Mouse (Mus musculus) CH12.LX (cell line): Measurements from ENCODE around the gene Rnf38. TPM values are rescaled to one million over a fixed set of nuclear protein-coding genes. Genes with fewer than 3 reads are reported as not detected.

Source experiments
- DNase-seq: peaks from one replicate; pipeline ENCODE4 v3.0.0-alpha.2; 2013; ENCODE audit errors: extremely low read depth
- H3K27ac ChIP-seq: 2 replicates; pipeline ENCODE4 v1.5.1; 2012; ENCODE audit warnings: low read depth, mild to moderate bottlenecking, control low read depth, moderate library complexity; ENCODE audit not compliant: insufficient read depth
- H3K27me3 ChIP-seq: replicated peaks from 2 replicates; pipeline ENCODE3; 2012; ENCODE audit warnings: inconsistent platforms
- H3K36me3 ChIP-seq, 2 experiments: replicated peaks in 1 of 2; 2 replicates each; pipeline versions ENCODE3 to v1.6.1; 2012; ENCODE audit warnings: inconsistent platforms in 1 of 2, low read length in 1 of 2, mild to moderate bottlenecking in 1 of 2, mixed read lengths in 1 of 2, moderate library complexity in 1 of 2; ENCODE audit not compliant: control insufficient read depth in 1 of 2, insufficient read depth in 1 of 2
- H3K4me1 ChIP-seq, 2 experiments: 2 replicates each; pipeline ENCODE4 v1.6.1; 2012; ENCODE audit warnings: inconsistent platforms in 1 of 2, moderate library complexity in 1 of 2; ENCODE audit not compliant: insufficient read depth in 2 of 2, control insufficient read depth in 1 of 2
- H3K4me2 ChIP-seq: 2 replicates; pipeline ENCODE4 v1.6.1; 2012; ENCODE audit warnings: low read depth, mild to moderate bottlenecking, control low read depth; ENCODE audit not compliant: poor library complexity, insufficient read depth, severe bottlenecking
- H3K4me3 ChIP-seq, 3 experiments: fragments of 150-350 bp in 1 of 3; sonication (generic) in 1 of 3; replicated peaks in 1 of 3; 2 replicates each; pipeline versions ENCODE3 to v1.5.1; 2011 to 2012; ENCODE audit warnings: low read depth in 2 of 3, low read length in 2 of 3, mild to moderate bottlenecking in 2 of 3, moderate library complexity in 2 of 3, control low read depth in 1 of 3, improper control_type of control experiment in 1 of 3, inconsistent platforms in 1 of 3, mixed read lengths in 1 of 3; ENCODE audit not compliant: poor library complexity in 1 of 3
- H3K79me2 ChIP-seq: replicated peaks from 2 replicates; pipeline ENCODE4 v1.6.1; 2012; ENCODE audit warnings: mild to moderate bottlenecking, moderate library complexity; ENCODE audit not compliant: control insufficient read depth, poor library complexity, insufficient read depth, severe bottlenecking; ENCODE audit errors: extremely low read depth
- H3K9ac ChIP-seq: 2 replicates; pipeline ENCODE4 v1.6.1; 2012; ENCODE audit warnings: low read depth, mild to moderate bottlenecking, control low read depth, moderate library complexity; ENCODE audit not compliant: insufficient read depth
- H3K9me3 ChIP-seq: replicated peaks from 2 replicates; pipeline ENCODE3; 2012; ENCODE audit warnings: low read length, inconsistent platforms, mixed read lengths
- CHD1 ChIP-seq: IDR thresholded peaks from 2 replicates; pipeline ENCODE4 v1.6.1; 2012; ENCODE audit warnings: low read depth, low read length, improper control_type of control experiment, inconsistent platforms
- CHD2 ChIP-seq: IDR thresholded peaks from 2 replicates; pipeline ENCODE4 v1.6.1; 2011; ENCODE audit warnings: low read length, improper control_type of control experiment
- CTCF ChIP-seq, 2 experiments: IDR thresholded peaks in 1 of 2; conservative IDR thresholded peaks in 1 of 2; 2 replicates each; pipeline ENCODE4 v1.5.1; 2011 to 2012; ENCODE audit warnings: low read depth in 2 of 2, low read length in 2 of 2, improper control_type of control experiment in 1 of 2, inconsistent platforms in 1 of 2, mild to moderate bottlenecking in 1 of 2, moderate library complexity in 1 of 2
- ETS1 ChIP-seq: conservative IDR thresholded peaks from 2 replicates; pipeline ENCODE4 v1.6.1; 2012; ENCODE audit warnings: low read depth, mild to moderate bottlenecking, inconsistent platforms, low read length, improper control_type of control experiment, moderate library complexity
- GABPA ChIP-seq: IDR thresholded peaks from 2 replicates; pipeline ENCODE4 v1.6.1; 2012; ENCODE audit warnings: low read depth, low read length, improper control_type of control experiment, inconsistent platforms; ENCODE audit not compliant: insufficient replicate concordance
- IRF4 ChIP-seq: IDR thresholded peaks from 2 replicates; pipeline ENCODE4 v1.6.1; 2014; ENCODE audit warnings: low read depth, mild to moderate bottlenecking, inconsistent platforms, low read length, improper control_type of control experiment
- JUND ChIP-seq: conservative IDR thresholded peaks from 2 replicates; pipeline ENCODE4 v1.6.1; 2011; ENCODE audit warnings: low read depth, low read length, improper control_type of control experiment
- MAX ChIP-seq: IDR thresholded peaks from 2 replicates; pipeline ENCODE4 v1.6.1; 2011; ENCODE audit warnings: low read length, improper control_type of control experiment
- MAZ ChIP-seq: IDR thresholded peaks from 2 replicates; pipeline ENCODE4 v1.6.1; 2012; ENCODE audit warnings: low read depth, mild to moderate bottlenecking, inconsistent platforms, low read length, improper control_type of control experiment, moderate library complexity
- ZKSCAN1 ChIP-seq: IDR thresholded peaks from 2 replicates; pipeline ENCODE4 v1.6.1; 2012; ENCODE audit warnings: low read depth, inconsistent platforms, low read length, improper control_type of control experiment, borderline replicate concordance
- dilution Hi-C: fragments of 300-500 bp; cut with MboI; formaldehyde crosslinking; loops from 2 replicates; pipeline ENCODE4 v1.14.3; 2020; ENCODE audit warnings: low sequenced_read_pairs; ENCODE audit not compliant: extremely low pct_unique_long_range_greater_than_20kb, extremely low pct_ligation_motif_present
- in situ Hi-C: fragments of 300-500 bp; cut with MboI; formaldehyde crosslinking; loops from 3 replicates; pipeline ENCODE4 v1.14.3; 2019; ENCODE audit warnings: low sequenced_read_pairs, low pct_ligation_motif_present, low pct_unique_long_range_greater_than_20kb, mixed read lengths
- polyA plus RNA-seq: library from polyadenylated mRNA; unstranded; fragments of >175 nt; gene quantifications from 2 replicates; pipeline ENCODE4 v1.2.1, GENCODE M21; 2012; ENCODE audit warnings: low read depth; ENCODE audit not compliant: insufficient read length
- total RNA-seq, 2 experiments: library from RNA; depleted of rRNA; stranded (reverse); fragments of 300-350 nt in 1 of 2; fragments of >200 nt in 1 of 2; gene quantifications; 2 replicates each; pipeline ENCODE4 v1.2.3; 2012 to 2014

Gene Rnf38
- total and polyA plus RNA-seq, 3 experiments, result 5.4 to 13.2 (median 6.6) TPM

DNA sequence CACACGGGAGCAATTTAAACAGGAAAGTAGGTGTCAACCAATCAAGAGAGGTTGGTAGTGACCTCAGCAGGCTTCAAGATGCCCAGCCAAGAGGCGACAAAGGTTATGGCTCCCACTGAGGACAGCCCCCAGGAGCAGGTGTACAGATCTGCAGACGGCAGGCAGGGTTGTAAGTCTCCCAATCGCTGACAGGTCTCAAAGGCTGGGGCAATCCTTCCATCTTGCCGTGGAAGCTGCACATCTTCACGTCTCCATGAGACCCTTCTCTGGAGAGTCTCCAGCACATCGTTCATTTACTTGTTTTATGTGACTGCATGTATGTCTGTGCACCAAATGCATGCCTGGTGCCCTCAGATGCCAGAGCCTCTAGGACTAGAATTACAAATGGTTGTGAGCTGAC is 122.8 kb downstream of the Rnf38 start:
- no peak overlapping the region for H3K4me3 ChIP-seq
- no peak overlapping the region for H3K27ac ChIP-seq
- peaks cover 1% of the 10 kb centered on the region for H3K27me3 ChIP-seq
- no peak overlapping the region for H3K4me2 ChIP-seq
- dilution Hi-C loops, result no loop called here
- in situ Hi-C loops, result no loop called here
- H3K36me3 ChIP-seq, result no peaks in the 10 kb centered on the region
- peaks cover 16 to 40% of the 10 kb centered on the region in 2 experiments for H3K4me1 ChIP-seq
- TF ChIP-seq MAZ, result no peak
- TF ChIP-seq GABPA, result no peak
- TF ChIP-seq CTCF (conservative IDR thresholded peaks at IDR 0.05 in 1 of 2, IDR thresholded peaks at IDR 0.05 in 1 of 2; ENCODE audit: low read depth in 2 of 2, low read length in 2 of 2), result no peak
- no peak for DNase-seq
- H3K9ac ChIP-seq, result no peak overlapping the region
- no peaks in the 10 kb centered on the region for H3K79me2 ChIP-seq
- no peaks in the 10 kb centered on the region for H3K9me3 ChIP-seq

DNA sequence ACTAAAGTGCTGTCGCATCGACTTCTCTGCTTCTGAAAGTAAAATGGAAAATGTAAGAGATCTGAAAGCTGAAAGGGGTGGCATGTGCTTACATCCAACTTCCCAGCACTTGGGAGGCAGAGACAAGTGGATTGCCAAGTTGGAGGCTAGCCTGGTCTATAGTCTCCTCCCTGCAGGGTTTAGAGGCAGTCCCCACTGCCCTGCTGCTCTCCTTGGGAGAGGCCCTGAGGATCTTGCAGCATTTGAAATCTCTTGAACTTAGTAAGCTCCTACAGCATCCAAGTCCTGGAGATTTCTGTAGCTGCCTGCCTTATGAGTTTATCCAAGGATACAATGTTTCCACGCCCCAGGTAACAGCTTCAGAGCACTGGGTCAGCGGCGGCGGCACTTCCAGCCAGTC is 125.3 kb downstream of the Rnf38 start:
- in situ Hi-C loops (loop anchor here (5.0 kb wide), 1 partner anchor 36 kb away; no protein-coding TSS in a partner anchor), dilution Hi-C loops (no loop called here)
- Histone ChIP-seq H3K9ac (no peak overlapping the region), H3K79me2 (no peaks in the 10 kb centered on the region), H3K4me2 (no peak overlapping the region), H3K36me3 (no peaks in the 10 kb centered on the region), H3K9me3 (no peaks in the 10 kb centered on the region), H3K27ac (no peak overlapping the region), H3K4me3 (no peak overlapping the region), H3K4me1 (peaks cover 14 to 46% of the 10 kb centered on the region in 2 experiments), H3K27me3 (peaks cover 1% of the 10 kb centered on the region)
- TF ChIP-seq CHD2 (no peak), ETS1 (no peak), MAX (no peak), IRF4 (no peak), ZKSCAN1 (no peak), CHD1 (no peak), JUND (no peak)
- DNase-seq, result no peak

DNA sequence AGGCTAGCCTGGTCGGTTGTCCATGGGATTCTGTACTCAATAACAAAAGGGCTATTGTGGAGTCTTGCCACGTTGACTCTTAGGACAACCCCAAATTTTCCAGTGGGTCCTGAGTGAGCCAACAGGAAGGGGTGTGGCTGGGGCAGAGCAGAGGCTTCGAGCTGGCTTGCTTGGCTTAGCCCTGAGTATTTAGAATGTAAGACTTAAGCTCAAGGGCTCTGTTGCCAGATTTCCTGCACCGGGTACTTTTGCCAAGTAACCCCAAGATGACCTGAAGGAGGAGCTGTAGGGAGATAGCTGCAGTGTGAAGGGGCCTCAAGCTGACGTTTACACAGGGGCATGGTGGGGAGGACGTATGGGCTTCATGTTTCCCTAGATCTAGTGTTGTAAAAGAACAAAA is 126.2 kb downstream of the Rnf38 start:
- no peaks in the 10 kb centered on the region for H3K36me3 ChIP-seq
- H3K79me2 ChIP-seq, result no peaks in the 10 kb centered on the region
- dilution Hi-C loops, result no loop called here
- H3K27ac ChIP-seq, result no peak overlapping the region
- no peaks in the 10 kb centered on the region for H3K9me3 ChIP-seq
- TF ChIP-seq MAZ (no peak), CTCF (conservative IDR thresholded peaks at IDR 0.05 in 1 of 2, IDR thresholded peaks at IDR 0.05 in 1 of 2; ENCODE audit: low read depth in 2 of 2, low read length in 2 of 2) (peak in 1 of 2 experiments; percentile 24; a peak in 1 of 4 replicates)
- in situ Hi-C loops, result loop anchor here (5.0 kb wide), 1 partner anchor 35 kb away; no protein-coding TSS in a partner anchor
- peaks cover 11 to 37% of the 10 kb centered on the region in 2 experiments for H3K4me1 ChIP-seq
- no peak overlapping the region for H3K4me3 ChIP-seq
- no peak for DNase-seq
- no peak overlapping the region for H3K9ac ChIP-seq
- peaks cover 1% of the 10 kb centered on the region for H3K27me3 ChIP-seq
- H3K4me2 ChIP-seq, result peak overlapping the region; percentile 70; the same call in 1 of the 2 replicates
